ENCODE assay signal across 33 mouse cellular contexts in genomic region chr3:103696388-103696925, GRCm38 (mm10). TPM values are rescaled to one million over a fixed set of nuclear protein-coding genes. Genes with fewer than 3 reads are reported as not detected.
DNase-seq lines count a peak whose midpoint lies in the region; ATAC-seq and TF ChIP-seq lines count a peak whose summit lies in the region.
"Had no signal": no experiment of that assay in that cellular context is flagged by ENCODE, and none has a peak within 500 bp of the region (broad histone marks: within the 10 kb centered on the region; RNA-seq: fewer than 3 reads in every experiment).

No protein-coding gene starts in this region.

- H3K4me3 ChIP-seq in midbrain, embryonic 11.5 days (ENCODE audit: low read depth, low read length), result no peak overlapping the region
- no peak overlapping the region for H3K4me3 ChIP-seq in midbrain, embryonic 10.5 days
- H3K4me3 ChIP-seq in C2C12 (ENCODE audit: insufficient read depth, poor library complexity, severe bottlenecking), result no peak overlapping the region
- H3K4me3 ChIP-seq: embryonic facial prominence, embryonic 10.5 days; embryonic facial prominence, embryonic 13.5 days; erythroblast, embryonic 14.5 days; forebrain, embryonic 12.5 days; forebrain, embryonic 15.5 days; heart, adult 2 months; heart, embryonic 10.5 days; heart, embryonic 13.5 days; hindbrain, embryonic 12.5 days; hindbrain, embryonic 15.5 days had no signal

- intact Hi-C loops in left cerebral cortex, postnatal 4 days (cut with DNase I), result no loop called here

- H3K9ac ChIP-seq in midbrain, embryonic 11.5 days (ENCODE audit: low read length), result no peak overlapping the region
- H3K9ac ChIP-seq: embryonic facial prominence, embryonic 13.5 days; forebrain, embryonic 12.5 days; forebrain, embryonic 15.5 days; heart, embryonic 13.5 days; hindbrain, embryonic 12.5 days; hindbrain, embryonic 15.5 days had no signal

- no peaks in the 10 kb centered on the region for H3K79me2 ChIP-seq in C2C12 (ENCODE audit: control insufficient read depth, insufficient read depth)

- H3K27ac ChIP-seq in midbrain, embryonic 11.5 days (ENCODE audit: low read depth, low read length), result no peak overlapping the region
- H3K27ac ChIP-seq in midbrain, embryonic 10.5 days (replicated peaks), result no peak overlapping the region
- H3K27ac ChIP-seq: embryonic facial prominence, embryonic 10.5 days; embryonic facial prominence, embryonic 13.5 days; forebrain, embryonic 12.5 days; forebrain, embryonic 15.5 days; heart, adult 2 months; heart, embryonic 10.5 days; heart, embryonic 13.5 days; hindbrain, embryonic 12.5 days; hindbrain, embryonic 15.5 days had no signal

- WGBS in midbrain, embryonic 11.5 days, result 84% methylated on average over 1 of the region's 1 CpGs
- WGBS in midbrain, embryonic 10.5 days, result 83% methylated on average over 1 of the region's 1 CpGs

- no peaks in the 10 kb centered on the region for H3K79me3 ChIP-seq in C2C12 (ENCODE audit: low read depth)

- H3ac ChIP-seq in C2C12 (ENCODE audit: control insufficient read depth, insufficient read length, low read depth), result no peak overlapping the region

- DNase-seq in midbrain, embryonic 11.5 days (ENCODE audit: low spot score, missing footprints), result peak; percentile 49
- no peak for DNase-seq in midbrain, embryonic 10.5 days (ENCODE audit: low spot score)
- peak; percentile 61 for DNase-seq in R1 (ENCODE audit: low read depth, low spot score)
- no peak for DNase-seq in cerebellum, adult 9-11 months
- DNase-seq in left cerebral cortex, postnatal 4 days, result no peak
- DNase-seq: adrenal gland, postnatal 10 days; adrenal gland, postnatal 36 days; cerebellum, adult 2 months; cerebellum, postnatal 10 days; cerebellum, postnatal 36 days; embryo, embryonic 11 days; gastrocnemius, postnatal 25 days; heart, adult 2 months; heart, postnatal 14 days; kidney, adult 11 months had no signal

- H3K36me3 ChIP-seq in midbrain, embryonic 11.5 days (ENCODE audit: control insufficient read depth, insufficient read depth, low read length), result no peaks in the 10 kb centered on the region
- no peaks in the 10 kb centered on the region for H3K36me3 ChIP-seq in midbrain, embryonic 10.5 days
- H3K36me3 ChIP-seq in C2C12 (ENCODE audit: control insufficient read depth, insufficient read depth), result no peaks in the 10 kb centered on the region
- H3K36me3 ChIP-seq: embryonic facial prominence, embryonic 10.5 days; embryonic facial prominence, embryonic 13.5 days; forebrain, embryonic 12.5 days; forebrain, embryonic 15.5 days; heart, embryonic 10.5 days; heart, embryonic 13.5 days; hindbrain, embryonic 12.5 days; hindbrain, embryonic 15.5 days had no signal

- H3K4me1 ChIP-seq in midbrain, embryonic 11.5 days (ENCODE audit: control insufficient read depth, insufficient read depth, low read length), result no peaks in the 10 kb centered on the region
- H3K4me1 ChIP-seq in midbrain, embryonic 10.5 days, result no peaks in the 10 kb centered on the region
- H3K4me1 ChIP-seq: embryonic facial prominence, embryonic 10.5 days; embryonic facial prominence, embryonic 13.5 days; forebrain, embryonic 12.5 days; forebrain, embryonic 15.5 days; heart, embryonic 10.5 days; heart, embryonic 13.5 days; hindbrain, embryonic 12.5 days; hindbrain, embryonic 15.5 days had no signal

- H3K4me2 ChIP-seq in midbrain, embryonic 11.5 days, result no peak overlapping the region
- H3K4me2 ChIP-seq: embryonic facial prominence, embryonic 13.5 days; forebrain, embryonic 12.5 days; forebrain, embryonic 15.5 days; heart, embryonic 13.5 days; hindbrain, embryonic 12.5 days; hindbrain, embryonic 15.5 days had no signal

- H3K27me3 ChIP-seq in midbrain, embryonic 11.5 days (ENCODE audit: control insufficient read depth, insufficient read depth, low read length), result no peaks in the 10 kb centered on the region
- no peaks in the 10 kb centered on the region for H3K27me3 ChIP-seq in midbrain, embryonic 10.5 days (ENCODE audit: low read depth, poor library complexity, severe bottlenecking)
- no peaks in the 10 kb centered on the region for H3K27me3 ChIP-seq in C2C12 (ENCODE audit: control insufficient read depth, insufficient read depth, insufficient read length)
- H3K27me3 ChIP-seq: embryonic facial prominence, embryonic 13.5 days; forebrain, embryonic 12.5 days; forebrain, embryonic 15.5 days; heart, embryonic 13.5 days; hindbrain, embryonic 12.5 days; hindbrain, embryonic 15.5 days had no signal

- TF ChIP-seq CTCF in C2C12 (IDR thresholded peaks at IDR 0.05; ENCODE audit: control insufficient read depth, insufficient read depth, insufficient read length), result no peak

- no peak for ATAC-seq in midbrain, embryonic 11.5 days (ENCODE audit: low FRiP score)
- ATAC-seq: forebrain, embryonic 15.5 days had no signal

- H3K9me3 ChIP-seq in midbrain, embryonic 11.5 days (ENCODE audit: control insufficient read depth, low read length), result no peaks in the 10 kb centered on the region
- H3K9me3 ChIP-seq in midbrain, embryonic 10.5 days (replicated peaks), result no peaks in the 10 kb centered on the region
- H3K9me3 ChIP-seq: embryonic facial prominence, embryonic 10.5 days; embryonic facial prominence, embryonic 13.5 days; forebrain, embryonic 12.5 days; forebrain, embryonic 15.5 days; heart, embryonic 10.5 days; heart, embryonic 13.5 days; hindbrain, embryonic 12.5 days; hindbrain, embryonic 15.5 days had no signal

TF ChIP-seq in C2C12, 6 proteins besides CTCF, POLR2A, EP300 and RAD21:
- TF ChIP-seq FOSL1 (IDR thresholded peaks at IDR 0.05; ENCODE audit: insufficient read depth, low read length, poor library complexity, severe bottlenecking), result no peak
- TF ChIP-seq MYOD1 (IDR thresholded peaks at IDR 0.05; ENCODE audit: control insufficient read depth, insufficient read length, low read depth), result peak; percentile 42

RNA-seq across cellular contexts. Expression of gene Olfml3, which starts 41.3 kb away (rescaled TPM):
- polyA plus RNA-seq in midbrain, embryonic 11.5 days (2014; fragmentation: Nextera tagmentation; extraction: Ambion mirVana), result 8.9 and 10.5 TPM in 2 replicates
- polyA plus RNA-seq in midbrain, embryonic 10.5 days (2016; fragmentation: Nextera tagmentation; extraction: Ambion mirVana), result 9.9 TPM in 2 replicates
- polyA plus RNA-seq in C2C12 (2012; fragmentation: generic; extraction: Trizol), result 7.5 TPM
- 1 to 10 TPM; 4.7 to 5.0 TPM for total RNA-seq in left cerebral cortex, postnatal 4 days (2021)

RNA-seq across cellular contexts. Expression of gene Gm10964, which starts 42.7 kb away (rescaled TPM):
- not detected in 2 replicates for polyA plus RNA-seq in midbrain, embryonic 11.5 days (2014; fragmentation: Nextera tagmentation; extraction: Ambion mirVana)
- polyA plus RNA-seq in midbrain, embryonic 10.5 days (2016; fragmentation: Nextera tagmentation; extraction: Ambion mirVana), result not detected in 2 replicates
- not detected for polyA plus RNA-seq in C2C12 (2012; fragmentation: generic; extraction: Trizol)
- not detected for total RNA-seq in left cerebral cortex, postnatal 4 days (2021)
- total RNA-seq: adrenal gland, adult 18-20 months; adrenal gland, postnatal 10 days; adrenal gland, postnatal 36 days; ES-E14; gastrocnemius, adult 8-10 months; gastrocnemius, postnatal 25 days; heart, adult 2 months; heart, postnatal 14 days; hematopoietic stem cell, adult 5-6 weeks had no signal
- polyA plus RNA-seq: cerebellum, adult 2 months; cortical plate, adult 2 months; embryonic facial prominence, embryonic 10.5 days; embryonic facial prominence, embryonic 13.5 days; erythroblast, embryonic 14.5 days; forebrain, embryonic 12.5 days; forebrain, embryonic 15.5 days; gonadal fat pad, adult 2 months; heart, adult 2 months; heart, embryonic 10.5 days; heart, embryonic 13.5 days; heart, embryonic 16.5 days; hindbrain, embryonic 12.5 days; hindbrain, embryonic 15.5 days; intestine, embryonic 14.5 days had no signal

RNA-seq across cellular contexts. Expression of gene Atg4a-ps, which starts 50.6 kb away (rescaled TPM):
- polyA plus RNA-seq in midbrain, embryonic 11.5 days (2014; fragmentation: Nextera tagmentation; extraction: Ambion mirVana), result 0.08 and 0.19 TPM in 2 replicates
- 0.10 and 0.11 TPM in 2 replicates for polyA plus RNA-seq in midbrain, embryonic 10.5 days (2016; fragmentation: Nextera tagmentation; extraction: Ambion mirVana)
- polyA plus RNA-seq in C2C12 (2012; fragmentation: generic; extraction: Trizol), result 0.04 TPM
- 1 to 10 TPM in 1 of 2 experiments, under 1 TPM in 1; 0.18 to 1.2 TPM for total RNA-seq in left cerebral cortex, postnatal 4 days (2021)
- polyA plus RNA-seq: erythroblast, embryonic 14.5 days; forebrain, embryonic 15.5 days; heart, adult 2 months; hindbrain, embryonic 12.5 days; hindbrain, embryonic 15.5 days had no signal

Comparison
In these comparisons a context has a peak if more than half of its experiments do, and no peak if none do; other contexts are left out.
1. DNase-seq: peak in midbrain, embryonic 11.5 days (single experiment) and R1 (single experiment); none in midbrain, embryonic 10.5 days (single experiment), cerebellum, adult 9-11 months (single experiment) and left cerebral cortex, postnatal 4 days (single experiment).